Mouse (Mus musculus) mesoderm, embryonic 11.5 days (tissue): ENCODE measurements around the gene Arhgap23.

ENCODE experiments used
- DNase-seq: peaks from one replicate; pipeline ENCODE4 v3.0.0-alpha.2; 2012; ENCODE audit warnings: low read depth, low spot score

The Arhgap23 gene

GRCm38 (mm10) chr11:97532950-97533582 is 117.7 kb downstream of the Arhgap23 start:
- no peak for DNase-seq

- no peak for DNase-seq
Observed at GRCm38 (mm10) chr11:97533653-97534052, 118.3 kb downstream of the Arhgap23 start.

- DNase-seq: no peak
Observed at GRCm38 (mm10) chr11:97534442-97535307, 119.3 kb downstream of the Arhgap23 start.

- DNase-seq: no peak
Observed at GRCm38 (mm10) chr11:97535308-97535630, 119.9 kb downstream of the Arhgap23 start.

- no peak for DNase-seq
Observed at GRCm38 (mm10) chr11:97535660-97536059, 120.3 kb downstream of the Arhgap23 start.

- DNase-seq: no peak
Observed at GRCm38 (mm10) chr11:97536083-97536747, 120.9 kb downstream of the Arhgap23 start.

GRCm38 (mm10) chr11:97536835-97537579 is 121.7 kb downstream of the Arhgap23 start:
- no peak for DNase-seq

GRCm38 (mm10) chr11:97537580-97538089 is 122.3 kb downstream of the Arhgap23 start:
- DNase-seq: no peak

- DNase-seq: no peak
Observed at GRCm38 (mm10) chr11:97539622-97540021, 124.3 kb downstream of the Arhgap23 start.

- no peak for DNase-seq
Observed at GRCm38 (mm10) chr11:97540136-97540535, 124.8 kb downstream of the Arhgap23 start.

- DNase-seq: no peak
Observed at GRCm38 (mm10) chr11:97540604-97541003, 125.3 kb downstream of the Arhgap23 start.

GRCm38 (mm10) chr11:97542171-97543150 is 127.1 kb downstream of the Arhgap23 start:
- DNase-seq: no peak

GRCm38 (mm10) chr11:97543181-97543733 is 127.9 kb downstream of the Arhgap23 start:
- DNase-seq: no peak

GRCm38 (mm10) chr11:97543883-97544282 is 128.6 kb downstream of the Arhgap23 start:
- no peak for DNase-seq

- no peak for DNase-seq
Observed at GRCm38 (mm10) chr11:97545808-97546560, 130.7 kb downstream of the Arhgap23 start.

- peak; percentile 54 for DNase-seq
Observed at GRCm38 (mm10) chr11:97546804-97547411, 131.6 kb downstream of the Arhgap23 start.

- no peak for DNase-seq
Observed at GRCm38 (mm10) chr11:97547957-97548706, 132.8 kb downstream of the Arhgap23 start.

GRCm38 (mm10) chr11:97548757-97549156 is 133.4 kb downstream of the Arhgap23 start:
- DNase-seq: no peak
